In the genomic region with DNA sequence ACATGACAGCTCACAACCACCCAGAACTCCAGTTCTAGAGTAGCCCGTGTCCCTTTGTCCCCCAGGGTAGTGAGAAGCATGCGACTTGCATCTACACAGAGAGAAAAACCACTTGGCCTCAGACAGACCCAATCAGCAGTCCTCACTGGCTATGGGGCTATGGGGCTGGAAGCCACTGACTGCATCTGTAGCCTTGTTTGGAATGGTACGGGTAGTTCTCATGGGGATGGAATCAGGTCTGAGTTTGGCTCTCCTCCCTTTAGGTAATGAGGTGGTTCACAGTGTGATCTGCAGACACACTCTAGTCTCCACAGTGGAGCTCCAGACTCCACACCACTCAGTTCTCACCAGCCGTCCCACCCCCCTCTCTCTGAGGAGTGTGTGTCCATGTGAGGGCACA, we compare ENCODE assay signal across 17 mouse cellular contexts. TPM values are rescaled to one million over a fixed set of nuclear protein-coding genes. Genes with fewer than 3 reads are reported as not detected.
"Had no signal": no experiment of that assay in that cellular context is flagged by ENCODE, and none has a peak within 500 bp of the region (broad histone marks: within the 10 kb centered on the region; RNA-seq: fewer than 3 reads in every experiment).

No protein-coding gene starts in this region.

- H3K9me3 ChIP-seq: midbrain, embryonic 10.5 days; midbrain, embryonic 12.5 days; neural tube, embryonic 13.5 days; neural tube, embryonic 15.5 days; stomach, embryonic 15.5 days had no signal

- H3K27me3 ChIP-seq: midbrain, embryonic 12.5 days; neural tube, embryonic 13.5 days; neural tube, embryonic 15.5 days; stomach, embryonic 15.5 days had no signal

- H3K4me2 ChIP-seq: lung, embryonic 14.5 days; midbrain, embryonic 12.5 days; neural tube, embryonic 13.5 days; neural tube, embryonic 15.5 days; stomach, embryonic 15.5 days had no signal

- H3K4me1 ChIP-seq: midbrain, embryonic 10.5 days; midbrain, embryonic 12.5 days had no signal

- ATAC-seq: midbrain, embryonic 16.5 days had no signal

- H3K27ac ChIP-seq: midbrain, embryonic 10.5 days; midbrain, embryonic 12.5 days; neural tube, embryonic 13.5 days; neural tube, embryonic 15.5 days; stomach, embryonic 15.5 days; stomach, postnatal 0 days had no signal

- H3K9ac ChIP-seq: lung, embryonic 14.5 days; midbrain, embryonic 12.5 days; neural tube, embryonic 13.5 days; neural tube, embryonic 15.5 days; stomach, embryonic 15.5 days had no signal

- DNase-seq: lung, embryonic 14.5 days; lung, postnatal 10 days; lung, postnatal 4 days; midbrain, embryonic 14.5 days; right cerebral cortex, postnatal 14 days; thymus, adult 2 months; thymus, postnatal 25 days; thymus, postnatal 4 days had no signal

- H3K4me3 ChIP-seq: midbrain, embryonic 10.5 days; midbrain, embryonic 12.5 days; myocyte; neural tube, embryonic 13.5 days; neural tube, embryonic 15.5 days; stomach, embryonic 15.5 days had no signal

RNA-seq across cellular contexts. Expression of a gene that starts 20.7 kb away (rescaled TPM):
- total RNA-seq: megakaryocyte, adult 5-6 weeks had no signal
